Mouse (Mus musculus): ENCODE measurements at regions not wholly inside any gene's neighbourhood (a gene's known extent, or its start where the extent isn't known, plus 50 kb on each side); places are given as distances from the start of the nearest gene placed in this dataset.

DNA sequence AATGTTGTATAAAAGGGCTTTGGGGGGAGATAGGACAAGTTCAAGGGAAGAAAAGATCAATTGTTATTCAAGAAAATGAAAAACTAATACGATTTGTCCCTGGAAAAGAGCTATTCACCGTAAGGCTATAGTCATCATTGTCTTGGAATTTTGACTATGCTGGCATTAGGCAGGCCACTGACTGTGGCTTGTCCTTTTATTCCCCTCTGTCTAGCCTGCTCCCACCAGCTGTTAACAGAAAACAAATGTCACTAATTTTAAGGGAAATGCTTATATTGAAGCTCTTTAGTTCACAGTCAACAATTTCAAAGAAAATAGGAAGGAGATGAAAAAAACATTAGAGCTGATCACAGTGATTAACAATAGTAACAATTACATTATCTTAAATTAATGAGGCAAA, 284.3 kb upstream of the Rbms1 start:
- no peak for DNase-seq (ENCODE audit: extremely low spot score, low read depth, low spot score)

DNA sequence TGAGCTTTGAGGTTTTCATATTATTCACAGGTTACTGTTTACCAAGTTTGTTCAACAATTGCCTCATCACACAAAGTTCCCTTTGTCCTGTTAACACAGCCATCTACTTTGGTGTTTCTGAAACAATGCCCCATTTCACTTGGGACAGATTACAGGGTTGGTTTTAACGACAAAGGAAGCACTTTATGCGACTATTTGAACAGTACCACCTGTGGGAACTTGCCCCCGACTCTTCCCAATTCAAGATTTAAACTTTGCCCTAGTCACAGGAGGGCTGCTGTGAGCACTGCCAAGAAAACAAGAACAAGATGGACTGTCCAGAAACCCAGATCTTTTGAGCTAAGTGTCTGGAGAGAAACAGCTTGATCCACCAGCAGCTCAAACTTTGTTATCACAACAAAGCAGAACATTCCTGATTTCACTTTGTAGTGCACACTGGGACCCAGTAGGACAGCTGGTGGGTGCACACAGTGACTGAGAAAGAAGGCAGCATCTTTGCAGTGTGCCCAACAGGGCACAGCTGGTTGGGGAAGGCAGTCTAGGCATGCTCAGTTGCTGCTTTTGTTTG, 283.8 kb upstream of the Rbms1 start:
- DNase-seq (ENCODE audit: extremely low spot score, low read depth, low spot score): peak; percentile 26

DNA sequence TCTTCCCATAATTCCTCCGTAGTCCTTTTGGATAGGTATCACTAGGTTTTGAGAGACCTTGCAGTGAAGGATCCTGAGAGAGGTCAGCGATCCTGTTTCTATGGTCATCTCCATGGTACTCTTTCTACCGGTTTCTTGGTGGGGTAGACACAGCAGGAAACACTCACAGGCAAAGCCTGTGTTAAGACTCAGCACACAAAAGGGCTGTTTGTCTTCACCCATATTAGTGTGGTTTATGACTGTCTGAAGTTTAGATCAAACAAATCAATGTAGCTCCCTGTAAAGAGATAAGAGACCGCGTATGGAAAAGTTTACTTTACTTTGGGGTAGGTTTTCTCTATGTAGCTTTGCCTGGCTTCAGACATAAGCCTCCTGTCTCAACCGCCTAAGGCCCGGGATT, 282.5 kb upstream of the Rbms1 start:
- no peak for DNase-seq (ENCODE audit: extremely low spot score, low read depth, low spot score)

DNA sequence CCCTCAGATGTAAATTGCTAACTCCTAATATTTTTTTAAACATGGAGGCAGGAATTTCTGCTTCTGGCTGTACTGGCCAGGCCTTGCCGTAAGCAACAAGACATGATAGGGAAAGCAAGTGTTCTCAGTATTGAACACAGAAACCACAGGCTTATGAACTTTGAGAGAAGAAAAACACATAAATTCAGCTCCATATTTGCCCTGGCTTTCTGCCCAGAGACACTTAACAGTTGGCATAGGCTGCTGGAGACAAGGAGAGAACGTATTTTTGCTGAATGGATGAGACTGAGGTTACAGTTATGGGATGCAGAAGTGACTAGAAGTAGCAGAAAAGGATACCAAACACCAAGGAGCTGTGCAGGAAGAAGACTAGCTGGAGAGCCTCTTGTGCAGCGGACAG, 258.7 kb upstream of the Rbms1 start:
- DNase-seq (ENCODE audit: extremely low spot score, low read depth, low spot score): no peak

DNA sequence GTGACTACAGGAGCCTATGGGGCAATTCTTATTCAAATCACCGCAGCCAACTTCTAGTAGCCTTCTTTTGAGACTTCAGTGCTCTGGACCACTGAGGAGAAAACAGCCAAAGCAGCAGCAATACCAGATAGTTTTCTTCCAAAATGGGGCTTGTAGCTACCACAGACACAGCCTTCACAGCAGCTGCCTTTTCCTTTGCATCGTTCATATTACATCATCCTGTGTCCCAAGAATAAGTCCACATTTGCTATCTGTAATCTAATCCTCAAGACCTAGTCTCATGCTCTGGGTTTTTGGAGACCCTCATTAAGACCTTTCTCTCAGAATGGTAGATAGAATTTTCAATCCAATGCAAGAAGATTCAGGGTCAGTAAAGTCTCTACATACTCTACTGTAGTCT, 258.2 kb upstream of the Rbms1 start:
- no peak for DNase-seq (ENCODE audit: extremely low spot score, low read depth, low spot score)

DNA sequence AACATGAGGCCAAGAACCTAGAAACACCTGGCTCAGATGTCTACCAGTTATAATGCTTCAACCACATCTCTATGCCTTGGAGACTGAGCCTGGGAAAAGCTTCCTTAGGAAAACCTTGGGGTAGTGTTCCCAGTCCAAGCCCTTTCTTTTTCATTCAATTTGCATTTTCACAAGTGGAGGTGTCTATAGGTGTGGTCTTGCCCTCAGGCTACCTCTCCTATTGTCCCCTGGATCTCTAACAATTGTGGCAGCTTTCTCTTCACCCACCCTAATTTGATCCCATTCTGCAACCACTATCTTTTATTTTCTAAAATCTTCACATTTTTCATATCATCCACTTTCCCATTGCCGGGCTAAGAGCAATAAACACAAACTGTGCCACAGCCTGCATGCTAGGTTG, 251.0 kb upstream of the Rbms1 start:
- DNase-seq (ENCODE audit: extremely low spot score, low read depth, low spot score): no peak

DNA sequence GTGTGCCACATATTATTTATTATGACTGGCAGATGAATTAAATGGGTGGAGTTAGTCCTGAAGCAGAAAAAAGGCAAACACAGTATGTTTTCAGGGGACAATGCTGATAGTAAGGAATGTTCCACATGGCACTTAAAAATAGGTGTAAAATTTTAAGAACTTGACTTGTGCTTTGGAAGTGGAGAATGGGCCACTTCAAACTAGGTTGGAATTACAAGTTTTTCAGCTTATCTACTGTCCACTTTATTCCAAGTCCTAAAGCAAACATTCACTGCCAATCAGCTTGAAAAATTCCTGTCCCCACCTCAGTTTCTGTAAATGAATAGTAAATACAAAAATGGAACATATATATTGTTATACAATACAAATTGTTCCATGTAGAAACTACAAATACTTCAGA, 238.4 kb upstream of the Rbms1 start:
- DNase-seq (ENCODE audit: extremely low spot score, low read depth, low spot score): no peak

DNA sequence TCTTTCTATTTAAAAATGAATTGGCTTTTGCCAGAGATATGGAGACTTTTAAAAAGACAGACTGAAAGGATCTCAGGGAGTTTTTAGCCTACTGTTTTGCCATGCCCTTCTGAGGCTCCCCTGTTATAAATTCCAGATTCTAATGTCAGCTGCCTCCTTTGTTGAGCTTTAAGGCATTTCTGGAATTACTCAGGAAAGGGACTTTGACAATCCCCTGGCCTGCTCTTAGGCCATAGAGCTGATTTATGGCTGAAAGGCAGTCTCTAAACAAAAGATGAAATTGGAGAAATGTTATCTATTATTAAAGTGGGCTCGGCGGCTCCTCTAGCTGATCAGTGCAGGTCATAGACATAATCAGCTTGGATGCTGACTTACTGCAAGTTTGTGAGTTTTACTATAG, 231.0 kb upstream of the Rbms1 start:
- no peak for DNase-seq (ENCODE audit: extremely low spot score, low read depth, low spot score)

DNA sequence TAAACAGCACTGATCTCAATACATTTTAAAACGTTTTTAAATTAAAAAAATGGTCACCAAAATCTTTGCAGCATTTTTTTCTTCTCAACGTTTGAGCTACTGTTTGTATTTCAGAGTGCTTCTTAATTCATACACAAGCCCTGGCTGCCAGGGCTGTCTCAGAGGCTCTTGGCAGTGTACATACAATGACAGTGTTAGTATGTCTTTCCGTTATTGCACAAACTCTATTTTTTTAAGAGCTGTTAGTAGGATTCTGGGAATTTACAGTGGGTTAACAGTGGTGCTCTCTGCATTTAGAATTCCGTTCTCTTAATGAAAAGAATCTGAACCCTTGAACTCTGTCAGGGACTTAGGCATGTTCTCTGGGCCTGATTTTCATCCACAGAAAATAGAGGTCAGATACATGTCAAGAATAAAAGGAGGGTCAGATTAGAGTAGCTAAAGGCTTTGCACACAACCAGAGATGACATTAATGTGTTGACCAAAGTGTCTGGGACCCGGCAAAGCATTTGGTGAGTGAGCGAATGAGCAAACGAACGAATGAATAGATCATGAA, 219.5 kb upstream of the Rbms1 start:
- no peak for DNase-seq (ENCODE audit: extremely low spot score, low read depth, low spot score)

DNA sequence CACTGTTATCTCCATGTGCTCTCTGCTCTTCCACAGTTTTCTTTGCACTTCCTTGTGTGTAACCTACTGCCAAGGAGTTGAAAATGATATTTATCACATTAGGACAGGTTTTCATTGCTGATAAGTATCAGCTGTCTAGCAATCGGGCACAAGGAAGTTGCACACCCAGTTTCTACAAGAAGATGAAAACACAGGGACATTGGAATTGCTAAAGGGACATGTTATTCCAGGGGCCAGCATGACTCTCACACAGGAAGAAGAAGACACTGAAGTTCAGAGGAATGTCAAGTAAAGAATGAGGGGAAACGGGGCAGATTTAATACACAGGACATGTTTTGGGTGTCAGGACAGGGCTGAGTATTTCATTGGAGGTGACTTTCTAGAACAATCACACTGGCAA, 214.8 kb upstream of the Rbms1 start:
- no peak for DNase-seq (ENCODE audit: extremely low spot score, low read depth, low spot score)

DNA sequence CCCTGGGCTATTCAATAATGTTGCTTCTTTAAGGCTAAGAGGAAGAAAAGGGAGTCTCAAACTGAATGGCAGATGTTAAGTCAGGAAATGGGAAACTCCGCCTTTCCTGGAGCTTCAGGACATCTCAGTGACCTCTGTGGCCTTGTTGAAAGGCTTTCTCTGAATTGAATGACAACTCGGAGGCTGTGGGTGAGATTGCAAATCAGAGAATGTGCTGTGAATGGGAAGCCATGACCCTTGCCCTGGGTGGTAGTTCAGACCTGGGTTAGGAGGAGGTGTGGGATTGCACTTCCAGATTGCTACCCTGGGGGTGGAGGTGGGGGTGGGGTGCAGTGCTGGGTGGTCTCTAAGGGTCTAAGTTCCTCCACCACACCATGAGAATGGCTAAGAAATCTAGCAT, 213.8 kb upstream of the Rbms1 start:
- no peak for DNase-seq (ENCODE audit: extremely low spot score, low read depth, low spot score)

DNA sequence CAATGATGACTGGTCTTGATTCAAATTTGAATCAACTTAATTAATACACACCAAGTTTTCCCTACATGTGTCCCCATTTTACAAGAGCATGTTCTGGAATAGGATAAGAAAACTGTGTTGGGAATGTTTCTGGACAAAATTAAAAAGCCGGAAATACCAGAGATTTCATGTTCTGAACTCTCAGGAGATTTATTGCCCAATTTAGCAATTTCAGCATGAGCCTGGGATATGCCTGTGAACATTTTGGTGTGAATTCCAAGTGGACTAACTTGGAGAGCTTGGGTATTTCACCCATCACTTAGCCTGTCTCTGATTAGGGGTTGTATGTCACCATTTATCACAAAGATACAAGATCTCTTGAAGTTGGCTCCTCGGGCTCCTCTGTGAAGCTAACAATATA, 210.6 kb upstream of the Rbms1 start:
- DNase-seq (ENCODE audit: extremely low spot score, low read depth, low spot score): no peak

DNA sequence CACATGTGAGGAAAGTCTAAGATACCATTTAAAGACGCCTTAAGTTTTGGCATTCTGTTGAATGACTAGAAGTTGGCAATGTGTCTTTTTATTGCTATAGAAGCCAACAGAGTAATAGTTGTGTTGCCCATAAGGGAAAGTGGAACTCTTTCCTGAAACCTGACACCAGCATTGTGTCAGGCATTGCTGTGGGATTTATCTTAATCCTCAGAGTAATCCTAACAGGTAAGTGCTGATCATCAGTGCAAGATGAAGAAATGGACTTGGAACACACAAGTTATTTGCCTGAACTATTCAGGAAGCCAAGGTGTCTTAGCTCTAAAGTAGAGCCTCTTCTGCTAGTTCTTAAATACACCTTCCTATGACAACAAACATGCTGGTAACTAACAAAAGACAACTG, 198.3 kb upstream of the Rbms1 start:
- DNase-seq (ENCODE audit: extremely low spot score, low read depth, low spot score): no peak

DNA sequence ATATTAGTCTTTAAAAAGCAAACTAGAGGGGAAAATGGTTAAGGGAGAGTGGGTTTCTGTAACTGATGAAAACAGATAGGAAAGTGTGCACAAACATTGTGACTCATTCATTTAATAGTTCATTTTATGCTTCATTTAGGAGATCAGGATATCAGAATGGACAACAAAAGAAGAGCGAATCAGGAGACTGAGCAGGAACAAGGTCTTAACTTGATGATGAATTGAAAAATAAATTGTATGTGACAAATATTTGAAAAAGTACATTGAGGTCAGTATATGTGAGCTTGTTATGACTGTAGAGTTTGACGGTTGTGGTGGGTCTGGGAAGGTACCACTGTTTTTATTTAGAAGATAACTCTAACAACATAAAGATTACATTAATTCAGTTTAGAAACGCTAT, 196.8 kb upstream of the Rbms1 start:
- DNase-seq (ENCODE audit: extremely low spot score, low read depth, low spot score): no peak

DNA sequence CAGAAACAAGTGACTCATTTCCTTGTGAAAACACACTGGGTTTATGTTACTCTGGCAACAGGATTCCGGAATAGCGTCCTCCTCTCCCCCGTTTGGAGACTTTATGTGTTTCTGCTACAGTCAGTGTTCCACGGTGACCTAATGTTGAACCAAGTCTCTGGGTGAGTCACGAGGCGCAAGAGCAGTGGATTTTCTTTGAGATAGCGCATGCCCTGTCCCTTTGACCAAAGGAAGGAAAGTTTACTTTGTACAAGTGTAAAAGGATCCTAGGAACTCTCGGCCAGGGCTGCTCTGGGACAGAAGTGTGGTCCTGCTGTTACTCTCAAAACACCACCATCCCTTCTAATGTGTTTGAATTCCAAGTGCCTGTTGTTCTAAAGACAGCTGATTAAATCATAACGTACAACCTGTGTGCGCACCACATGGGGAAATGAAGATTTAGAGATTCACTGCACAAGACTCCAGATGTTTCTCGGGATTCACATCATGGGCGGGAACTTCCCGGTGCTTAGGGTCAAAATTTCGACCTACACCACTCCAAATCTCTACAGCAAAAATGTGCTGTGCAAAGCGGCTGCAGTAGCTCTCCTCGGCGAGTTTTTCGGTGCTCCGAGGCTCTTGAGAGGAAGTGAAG, 176.1 kb upstream of the Rbms1 start:
- DNase-seq (ENCODE audit: extremely low spot score, low read depth, low spot score): no peak

DNA sequence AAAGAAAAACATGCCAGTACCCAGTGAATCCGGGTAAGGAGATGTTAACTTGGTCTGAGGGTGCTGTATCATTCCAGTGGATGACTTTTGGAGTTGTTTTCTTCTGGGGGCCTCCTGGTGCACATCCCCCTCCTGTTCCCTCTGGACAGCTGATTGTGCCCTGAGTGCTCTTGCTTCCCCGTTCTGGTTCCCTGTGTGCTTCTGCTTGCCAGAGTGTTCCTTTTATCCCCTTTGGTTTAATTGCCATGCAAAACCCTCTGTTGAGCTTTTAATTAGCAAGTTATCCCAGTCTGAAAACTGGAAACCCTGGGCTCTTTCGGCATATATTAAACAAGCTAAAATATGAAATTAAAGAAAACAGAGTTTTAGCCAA, 175.6 kb upstream of the Rbms1 start:
- DNase-seq (ENCODE audit: extremely low spot score, low read depth, low spot score): no peak

DNA sequence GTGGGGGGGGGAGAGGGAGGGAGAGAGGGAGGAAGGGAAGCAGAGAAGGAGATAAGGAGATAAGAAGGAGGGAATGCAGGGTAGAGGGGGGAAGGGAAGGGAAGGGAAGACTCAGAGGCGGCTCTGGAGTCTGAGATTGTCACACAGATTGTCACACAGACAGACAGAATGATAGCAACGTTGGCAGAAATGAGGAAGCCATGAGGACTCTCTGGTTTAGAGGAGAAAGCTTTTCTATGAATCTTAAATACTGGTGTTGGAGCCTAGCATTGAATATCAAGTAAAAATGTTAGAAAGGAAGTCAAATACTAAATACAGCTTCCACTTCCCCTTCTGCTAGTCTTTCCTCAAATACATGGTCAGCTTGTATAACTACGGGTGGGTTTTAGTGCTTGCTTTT, 174.4 kb upstream of the Rbms1 start:
- DNase-seq (ENCODE audit: extremely low spot score, low read depth, low spot score): no peak

DNA sequence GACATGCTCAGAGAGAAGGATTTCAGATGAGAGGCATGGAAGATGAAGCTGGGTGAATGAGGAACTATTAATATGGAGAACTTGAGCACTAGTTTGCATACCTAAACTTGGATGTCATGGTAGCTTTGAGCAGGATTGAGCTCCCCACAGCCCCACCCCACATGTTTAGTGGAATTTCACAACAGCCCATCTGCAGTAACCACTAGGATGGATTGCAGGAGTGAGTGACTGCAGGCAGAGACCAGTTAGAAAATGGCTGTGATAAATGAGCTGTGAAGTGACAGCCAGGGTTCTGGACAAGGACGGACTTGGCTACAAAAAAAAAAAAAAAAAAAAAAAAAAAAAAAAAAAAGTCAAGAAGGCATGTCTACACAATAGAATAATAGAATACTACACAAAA, 173.9 kb upstream of the Rbms1 start:
- no peak for DNase-seq (ENCODE audit: extremely low spot score, low read depth, low spot score)

DNA sequence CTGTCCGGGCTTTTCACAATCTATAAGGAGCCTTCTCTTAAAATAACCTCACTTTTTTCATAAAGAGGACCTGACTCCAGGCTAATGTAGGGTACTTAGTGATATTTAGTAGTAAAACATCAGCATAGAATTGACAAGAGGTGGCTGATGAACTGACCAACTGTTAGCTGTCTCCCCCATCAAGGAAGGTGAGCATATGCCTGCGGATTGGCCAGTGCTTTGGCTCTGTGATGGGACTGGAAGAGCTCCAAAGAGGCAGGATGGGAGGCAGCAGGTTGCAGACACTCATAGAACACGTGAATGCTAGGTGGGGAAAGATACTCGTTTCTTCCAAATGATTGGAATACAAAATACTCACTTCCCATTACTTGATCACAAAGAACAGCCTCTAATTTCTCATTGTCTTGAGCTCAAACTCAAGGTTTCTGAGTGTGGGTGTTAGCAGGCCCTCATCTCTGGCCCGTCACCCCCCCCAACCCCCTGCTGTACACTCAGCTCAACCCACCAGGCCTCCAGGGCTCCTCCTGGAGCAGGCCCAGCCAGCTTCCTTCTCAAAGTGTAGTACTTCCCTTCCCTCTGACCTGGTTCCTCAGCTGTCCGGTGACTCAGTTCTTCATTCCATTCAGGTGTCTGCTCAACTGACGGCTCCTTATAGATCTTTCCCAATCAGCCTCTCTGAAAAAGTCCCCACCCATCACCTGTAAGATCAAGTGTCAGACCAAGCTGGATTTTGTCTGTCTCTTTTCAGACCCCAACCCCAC, 160.2 kb upstream of the Rbms1 start:
- DNase-seq (ENCODE audit: extremely low spot score, low read depth, low spot score): no peak

DNA sequence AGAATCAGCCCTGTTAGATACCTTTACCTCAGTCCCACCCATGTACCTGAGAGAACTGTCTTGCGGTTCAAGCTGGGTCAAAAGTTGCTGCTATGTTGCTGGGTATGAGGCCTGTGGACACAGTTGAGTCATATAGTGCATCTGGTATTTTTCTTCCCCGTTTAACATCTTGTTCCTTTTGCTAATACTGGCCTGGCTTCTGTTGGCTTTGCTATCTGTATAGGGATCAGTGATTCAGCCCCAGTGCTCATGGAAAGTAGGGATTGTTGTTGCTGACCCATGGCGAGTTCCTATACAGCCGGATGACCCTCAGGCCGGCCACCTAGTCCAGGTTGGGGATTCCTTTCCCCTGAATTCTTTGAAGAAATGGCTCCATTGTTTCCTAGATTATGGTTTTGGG, 158.3 kb upstream of the Rbms1 start:
- no peak for DNase-seq (ENCODE audit: extremely low spot score, low read depth, low spot score)

DNA sequence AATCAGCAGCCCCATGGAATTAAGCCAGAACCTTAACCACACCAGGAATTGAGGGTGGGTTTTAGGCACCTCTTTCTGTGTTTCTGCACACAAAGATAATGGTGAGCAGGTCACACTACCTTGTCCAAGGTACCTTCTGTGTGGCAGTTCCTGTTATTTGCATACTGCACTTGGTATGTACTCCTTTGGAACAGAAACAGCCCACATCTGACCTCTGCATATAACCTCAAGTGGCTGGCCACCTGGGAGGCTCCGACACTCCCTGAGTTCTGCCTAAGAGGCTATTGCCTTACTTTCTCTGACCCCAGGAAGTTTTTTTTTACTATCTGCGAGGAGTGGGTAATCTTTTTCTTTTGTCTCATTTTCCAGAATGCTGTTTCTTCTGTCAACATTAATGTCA, 151.6 kb upstream of the Rbms1 start:
- no peak for DNase-seq (ENCODE audit: extremely low spot score, low read depth, low spot score)

DNA sequence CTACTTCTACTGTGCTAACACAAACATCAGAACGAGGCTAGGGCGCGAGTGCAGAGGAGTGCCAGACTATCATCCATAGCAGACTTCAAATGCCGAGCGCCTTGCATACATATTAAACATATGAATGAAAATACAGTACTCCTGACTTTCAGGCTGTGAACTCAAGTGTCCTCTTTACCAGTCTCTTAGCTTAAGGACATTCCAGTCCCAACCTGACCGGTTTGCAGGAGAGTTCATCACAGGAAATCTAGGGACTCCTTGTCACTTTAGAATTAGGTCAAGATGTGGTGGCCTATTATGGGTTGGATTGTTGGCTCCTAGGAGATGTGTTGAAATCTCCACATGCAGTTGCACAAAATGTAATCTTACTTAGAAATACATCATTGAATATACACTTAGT, 150.9 kb upstream of the Rbms1 start:
- no peak for DNase-seq (ENCODE audit: extremely low spot score, low read depth, low spot score)
